Mouse (Mus musculus) frontal cortex, postnatal 25 days (tissue): ENCODE results near the gene Ercc6.

Source experiments
- DNase-seq, 2 experiments: peaks; one replicate each; pipeline ENCODE4 v3.0.0; 2022; ENCODE audit warnings: low spot score in 2 of 2

The Ercc6 gene

DNA sequence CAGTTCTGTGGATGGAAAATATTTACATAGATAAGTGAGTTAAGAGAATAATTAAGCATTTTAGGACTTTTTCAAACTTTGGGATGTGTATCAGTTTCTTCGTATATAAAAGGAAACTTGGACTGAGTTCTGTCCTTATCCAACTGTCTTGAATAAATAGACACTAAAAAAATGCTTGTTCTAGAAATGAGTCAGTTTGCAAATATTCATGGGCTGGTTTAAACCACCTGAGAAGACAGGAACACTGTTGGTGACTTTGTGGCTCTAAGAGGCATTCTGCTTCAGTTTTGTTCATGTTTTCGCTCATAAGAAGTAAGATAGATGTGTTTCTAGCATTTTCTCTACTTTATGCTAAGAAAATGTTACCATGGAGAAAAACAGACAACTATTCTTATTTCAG is 5.2 kb downstream of the Ercc6 start:
- DNase-seq = no peak

DNA sequence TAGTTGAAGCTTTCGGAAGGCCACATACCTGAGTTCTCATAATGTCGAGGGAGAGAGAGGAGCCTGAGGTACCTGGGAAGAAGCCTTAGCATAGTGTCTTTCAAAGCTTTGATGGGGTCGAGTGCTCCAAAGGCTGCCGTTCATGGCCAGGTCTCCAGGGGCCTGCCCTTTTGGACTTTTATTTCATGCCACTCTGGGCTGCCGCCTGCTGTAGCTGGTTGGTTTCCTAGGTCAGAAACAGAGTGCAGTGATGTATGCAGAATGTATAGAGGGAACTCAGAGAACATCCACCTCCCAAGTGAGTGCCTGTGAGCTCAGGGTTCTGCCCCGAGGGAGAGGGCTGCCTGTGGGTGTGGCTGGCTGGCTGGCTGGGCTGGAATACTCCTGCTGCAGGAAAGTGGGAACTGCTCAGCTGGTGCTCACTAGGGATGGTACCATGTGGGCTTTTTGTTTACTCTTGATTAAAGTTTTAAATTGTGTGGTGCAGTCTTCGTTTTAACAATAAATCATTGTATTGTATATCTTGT is 7.1 kb downstream of the Ercc6 start:
- no peak for DNase-seq

DNA sequence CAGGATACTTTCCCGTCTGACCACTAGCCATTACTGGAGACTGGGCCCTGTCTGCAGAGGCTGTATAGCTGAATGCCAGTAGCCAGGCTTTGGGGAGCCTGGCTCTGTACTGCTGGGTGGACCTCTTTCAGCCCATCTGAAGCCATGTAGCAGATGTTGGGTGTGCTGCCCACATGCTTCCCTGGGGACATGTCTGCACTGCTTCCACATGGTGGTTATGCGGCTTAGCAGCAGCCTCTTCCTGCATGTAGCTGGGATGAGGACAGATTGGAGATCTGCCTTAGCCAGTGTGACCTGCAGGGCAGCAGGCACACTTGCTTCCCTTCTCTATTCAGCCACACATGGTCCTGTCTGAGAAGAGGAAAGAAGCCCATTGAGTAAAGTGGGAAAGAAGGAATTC is 9.0 kb downstream of the Ercc6 start:
- DNase-seq = no peak

DNA sequence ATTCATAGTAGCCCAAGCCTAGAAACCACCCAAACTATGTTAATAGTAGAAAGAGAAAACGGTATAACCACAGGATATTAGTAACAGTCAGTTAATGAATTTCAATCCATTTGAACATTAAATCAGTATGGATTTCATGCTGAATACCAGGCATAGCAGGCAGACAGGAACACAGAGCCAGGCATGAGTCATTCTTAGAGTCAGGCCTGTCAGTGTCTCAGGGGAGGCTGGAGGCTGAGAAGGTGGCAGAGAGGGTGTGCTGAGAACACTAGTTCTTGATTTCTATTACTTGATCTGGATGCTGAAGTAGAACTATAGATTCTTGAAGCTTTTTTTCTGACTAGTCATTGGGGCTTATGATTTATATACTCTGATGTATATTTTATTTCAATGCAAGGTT is 10.8 kb downstream of the Ercc6 start:
- no peak for DNase-seq

DNA sequence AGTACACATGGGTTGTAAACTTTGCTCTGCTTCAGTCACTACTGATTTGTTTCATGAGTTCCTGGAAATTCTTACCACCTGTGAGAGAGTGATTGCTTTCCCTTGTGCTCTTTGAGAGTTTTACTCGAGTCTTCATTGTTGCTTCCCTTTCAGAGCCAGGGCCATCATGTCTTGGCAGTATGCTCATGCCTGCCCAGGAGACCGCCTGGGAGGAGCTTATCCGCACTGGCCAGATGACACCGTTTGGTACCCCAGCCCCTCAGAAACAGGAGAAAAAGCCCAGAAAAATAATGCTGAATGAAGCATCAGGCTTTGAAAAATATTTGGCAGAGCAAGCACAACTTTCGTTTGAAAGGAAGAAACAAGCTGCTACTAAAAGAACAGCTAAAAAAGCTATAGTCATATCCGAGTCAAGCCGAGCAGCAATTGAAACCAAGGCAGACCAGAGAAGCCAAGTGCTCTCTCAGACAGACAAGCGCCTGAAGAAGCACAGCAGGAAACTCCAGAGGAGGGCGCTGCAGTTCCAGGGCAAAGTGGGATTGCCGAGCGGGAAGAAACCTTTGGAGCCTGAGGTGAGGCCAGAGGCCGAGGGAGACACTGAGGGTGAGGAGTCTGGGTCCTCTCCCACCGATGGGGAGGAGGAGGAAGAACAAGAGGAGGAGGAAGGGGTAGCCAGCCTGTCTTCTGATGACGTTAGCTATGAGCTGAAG is 12.8 kb downstream of the Ercc6 start:
- DNase-seq = no peak

DNA sequence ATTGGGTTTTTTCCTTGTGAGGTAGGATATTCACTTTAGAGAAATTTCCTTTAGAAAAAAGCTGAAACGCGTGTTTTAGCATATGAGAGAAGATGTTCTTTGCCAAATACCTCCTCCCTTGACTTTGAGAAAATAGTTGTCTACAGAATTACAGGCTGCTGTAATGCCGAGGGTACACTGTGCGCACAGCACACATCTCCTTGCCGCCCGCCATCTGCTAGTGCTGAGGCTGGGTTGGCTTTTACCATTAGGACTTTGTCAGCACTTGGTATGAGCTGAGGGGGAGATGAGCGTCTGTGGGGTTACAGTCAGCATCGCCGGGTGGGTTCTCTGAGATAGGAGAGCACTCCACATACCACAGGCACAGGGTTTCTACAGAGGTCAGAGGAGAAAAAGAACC is 13.9 kb downstream of the Ercc6 start:
- DNase-seq = no peak

DNA sequence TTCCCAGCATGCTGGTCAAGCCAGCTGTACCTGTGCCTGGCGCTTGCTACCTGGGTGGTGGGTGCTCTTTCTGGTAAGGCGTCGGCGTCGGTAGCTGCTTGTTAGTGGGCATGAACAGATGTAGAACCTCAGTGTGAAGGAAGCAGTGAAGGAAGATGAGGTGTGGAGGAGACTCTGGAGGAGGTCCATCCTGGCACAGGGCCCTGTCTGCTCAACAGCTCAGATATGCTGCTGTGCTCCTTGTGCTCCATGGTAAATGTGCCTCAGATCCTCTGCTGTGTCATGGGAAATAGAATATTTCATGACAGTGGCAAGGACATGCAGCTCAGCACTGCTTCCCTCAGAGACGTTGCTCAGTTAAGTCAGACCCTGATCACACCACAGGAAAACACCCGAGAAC is 15.7 kb downstream of the Ercc6 start:
- DNase-seq = no peak

DNA sequence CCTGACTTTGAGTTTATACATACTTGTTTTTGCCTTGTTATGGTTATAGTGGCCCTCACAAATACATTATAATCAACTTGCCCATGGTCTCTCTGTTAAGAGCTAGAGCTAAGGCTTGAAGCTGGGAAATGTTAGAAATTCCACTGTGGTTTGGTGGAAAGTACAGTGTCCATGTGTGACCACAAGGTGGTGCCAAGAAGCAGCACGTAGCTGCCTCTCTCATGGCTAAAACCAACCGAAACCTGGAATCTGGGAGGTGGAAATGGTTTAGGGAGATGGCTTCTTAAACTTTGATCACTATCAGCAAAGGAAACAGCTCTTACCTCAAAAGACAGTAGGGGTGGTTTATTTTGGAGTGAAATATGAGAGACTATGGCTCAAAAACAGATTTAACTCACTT is 17.6 kb downstream of the Ercc6 start:
- DNase-seq = no peak

DNA sequence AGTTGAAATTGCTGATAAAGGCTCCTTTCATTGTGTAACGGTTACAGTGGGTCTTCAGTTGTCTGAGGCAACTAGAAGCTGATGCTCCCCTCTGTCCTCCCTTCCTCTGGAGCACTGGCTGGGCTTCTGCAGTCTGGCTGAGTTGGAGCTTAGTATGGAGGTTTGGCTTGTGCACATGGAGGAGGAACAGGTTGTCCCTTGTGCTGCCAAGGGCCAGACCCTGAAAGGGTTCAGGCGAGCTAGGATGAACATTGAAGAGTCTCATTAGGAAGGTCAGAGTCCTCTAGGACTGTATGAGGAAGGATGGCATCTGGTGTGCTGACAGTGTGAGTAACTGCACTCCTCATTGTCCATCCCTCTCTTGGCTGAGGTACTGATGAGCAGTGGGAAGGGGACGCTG is 18.1 kb downstream of the Ercc6 start:
- no peak for DNase-seq

DNA sequence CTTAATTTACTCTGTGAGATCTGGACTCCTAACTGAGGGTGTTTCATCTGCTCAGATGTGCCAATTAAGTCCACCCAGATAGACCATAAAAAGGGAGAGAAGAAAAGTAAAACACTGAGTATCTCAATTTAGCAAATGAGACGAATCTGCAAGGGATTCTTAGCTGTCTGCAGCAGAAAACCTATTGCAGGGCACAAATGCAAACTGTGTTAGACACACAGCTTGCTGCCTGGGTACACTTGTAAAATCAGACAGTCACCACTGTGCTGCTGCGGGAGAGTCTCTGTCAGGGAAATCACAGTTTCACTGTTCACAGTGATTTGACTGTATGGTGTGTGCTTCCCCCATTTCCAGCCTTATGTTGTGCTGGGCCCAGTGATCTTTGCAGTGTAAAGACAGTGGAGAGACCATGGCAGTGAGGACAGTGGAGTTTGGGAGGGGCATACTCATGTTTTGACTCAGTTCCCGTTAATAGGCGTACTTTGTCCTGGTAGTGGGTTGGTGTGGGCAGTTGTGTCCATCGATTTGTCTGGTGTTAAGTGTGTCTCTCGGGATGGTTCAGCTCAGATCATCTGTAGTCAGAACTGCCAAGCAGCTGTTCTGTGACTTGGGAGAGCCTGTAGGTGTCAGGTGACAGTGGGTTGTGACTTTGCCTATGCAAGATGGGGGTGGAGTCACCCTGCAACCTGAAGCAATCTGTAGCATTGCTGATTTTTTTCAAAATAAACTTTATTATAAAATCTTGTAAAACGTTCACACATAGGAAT is 19.2 kb downstream of the Ercc6 start:
- no peak for DNase-seq

DNA sequence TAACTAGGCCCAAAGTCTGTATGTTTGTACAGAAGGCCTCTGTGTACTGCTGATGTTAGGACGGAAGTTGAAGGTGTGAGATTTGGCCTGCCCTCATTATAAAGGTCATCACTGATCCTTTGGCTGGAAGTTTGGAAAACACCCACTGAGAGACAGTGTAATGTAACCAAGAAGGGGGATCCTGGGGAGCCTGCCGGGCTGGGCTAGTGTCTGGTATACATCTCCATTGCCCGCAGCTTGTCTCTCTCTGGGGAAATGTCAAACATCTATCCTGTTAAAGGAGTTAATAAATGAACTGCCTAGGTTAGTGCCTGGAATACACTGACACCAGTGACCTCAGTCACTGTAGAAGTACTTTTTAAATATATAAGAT is 19.8 kb downstream of the Ercc6 start:
- DNase-seq = no peak

DNA sequence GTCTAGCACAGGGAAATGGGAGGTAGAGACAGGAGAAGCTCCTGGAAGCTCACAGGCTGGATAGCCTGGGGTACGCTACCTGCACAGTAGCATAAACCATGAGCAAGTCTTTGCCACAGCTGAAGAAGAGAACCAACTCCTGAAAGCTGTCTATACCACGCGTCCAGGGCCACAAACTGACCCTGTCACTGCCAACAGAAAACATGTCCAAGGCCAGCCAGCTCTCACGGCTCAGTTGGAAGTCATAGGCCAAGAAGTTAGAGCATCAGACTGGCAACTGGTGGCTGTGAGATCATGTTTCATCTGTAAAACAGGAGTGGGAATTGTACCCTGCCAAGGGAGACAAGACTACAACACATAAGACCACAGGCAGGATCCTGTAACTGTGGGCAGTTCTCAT is 20.3 kb downstream of the Ercc6 start:
- DNase-seq = no peak

DNA sequence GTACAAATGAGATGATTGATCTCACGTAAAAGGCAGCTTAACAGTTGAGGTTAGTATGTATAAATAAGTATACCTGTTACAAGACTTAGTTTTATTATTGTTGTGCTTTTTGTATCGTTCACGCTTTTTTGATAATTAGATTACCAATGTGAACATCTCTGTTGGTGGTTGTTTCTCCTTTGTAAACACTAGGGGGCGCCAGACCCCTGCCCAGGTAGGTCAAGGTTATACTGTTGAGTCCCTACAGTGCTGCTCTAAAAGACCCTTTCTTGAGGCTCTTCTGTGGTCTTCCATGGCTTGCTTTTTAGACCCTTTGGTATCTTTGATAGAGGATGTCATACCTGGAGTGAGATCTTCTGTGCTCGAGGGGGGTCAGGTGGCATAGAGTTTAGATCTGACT is 20.8 kb downstream of the Ercc6 start:
- no peak for DNase-seq

DNA sequence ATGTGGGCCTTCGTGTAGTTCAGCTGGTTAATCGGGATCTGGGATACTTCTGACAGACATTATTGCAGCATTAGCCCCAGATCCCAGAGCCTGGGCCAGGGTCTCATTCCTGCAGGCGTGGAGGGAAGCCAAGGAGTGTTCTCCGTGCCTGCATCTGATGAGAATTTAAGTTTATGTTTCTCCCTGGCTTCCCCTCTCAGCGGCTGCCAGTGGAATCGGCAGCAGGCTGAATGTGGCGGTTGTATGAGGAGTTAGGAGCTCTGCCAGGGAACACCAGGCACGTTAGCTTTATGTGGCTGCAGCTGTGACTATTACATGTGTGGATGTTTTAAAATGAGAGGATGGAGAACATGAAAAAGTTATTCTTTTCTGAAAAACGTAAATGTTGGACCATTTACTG is 23.4 kb downstream of the Ercc6 start:
- DNase-seq = no peak

DNA sequence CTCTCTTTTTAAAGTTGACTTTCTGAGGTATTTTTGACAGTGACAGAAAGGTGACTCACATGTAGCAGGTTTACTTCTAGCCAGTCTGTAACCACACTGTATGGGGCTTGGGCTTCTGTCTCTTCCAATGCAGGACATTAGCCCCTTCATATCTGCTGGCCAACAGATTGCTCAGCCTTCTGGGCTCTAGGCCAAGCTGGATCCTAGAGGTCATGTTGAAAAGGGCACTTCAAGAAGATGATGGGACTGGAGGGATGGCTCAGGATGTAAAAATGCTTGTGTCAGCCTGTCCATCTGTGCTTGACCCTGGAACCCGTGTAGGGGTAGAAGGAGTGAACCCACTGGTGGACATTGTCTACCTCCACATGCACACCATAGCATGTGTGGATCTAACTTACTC is 24.8 kb downstream of the Ercc6 start:
- DNase-seq = no peak

DNA sequence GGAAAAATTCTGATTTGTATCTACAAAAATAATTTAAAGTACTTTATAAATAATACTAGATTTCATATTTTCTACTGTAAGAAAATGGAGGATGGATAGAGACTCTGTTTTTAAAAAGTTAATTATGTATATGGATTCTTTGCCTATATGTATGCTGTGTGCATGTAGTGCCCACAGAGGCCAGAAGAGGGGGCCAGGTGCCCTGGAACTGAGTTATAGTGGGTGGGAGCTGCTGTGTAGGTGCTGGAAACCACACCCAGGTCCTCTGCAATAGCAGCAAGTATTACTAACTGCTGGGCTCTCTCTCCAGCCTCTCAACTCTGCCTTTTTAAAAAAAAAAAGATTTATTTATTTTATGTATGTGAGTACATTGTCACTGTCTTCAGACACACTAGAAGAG is 29.8 kb downstream of the Ercc6 start:
- DNase-seq = no peak

DNA sequence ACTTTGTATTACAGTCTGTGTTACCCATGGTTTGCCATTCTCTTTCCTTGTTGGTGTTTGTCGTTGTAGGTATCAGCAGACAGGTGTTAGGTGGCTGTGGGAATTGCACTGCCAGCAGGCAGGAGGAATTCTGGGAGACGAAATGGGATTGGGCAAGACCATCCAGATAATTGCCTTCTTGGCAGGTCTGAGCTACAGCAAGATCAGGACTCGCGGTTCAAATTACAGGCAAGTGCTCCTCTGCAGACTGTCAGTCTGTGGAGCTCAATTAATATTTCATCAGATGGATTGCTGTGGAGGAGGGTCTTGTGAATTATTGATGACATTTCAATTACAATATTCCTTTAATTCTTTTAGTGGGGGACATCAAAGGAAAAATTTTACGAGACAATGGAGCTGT is 33.4 kb downstream of the Ercc6 start:
- no peak for DNase-seq

DNA sequence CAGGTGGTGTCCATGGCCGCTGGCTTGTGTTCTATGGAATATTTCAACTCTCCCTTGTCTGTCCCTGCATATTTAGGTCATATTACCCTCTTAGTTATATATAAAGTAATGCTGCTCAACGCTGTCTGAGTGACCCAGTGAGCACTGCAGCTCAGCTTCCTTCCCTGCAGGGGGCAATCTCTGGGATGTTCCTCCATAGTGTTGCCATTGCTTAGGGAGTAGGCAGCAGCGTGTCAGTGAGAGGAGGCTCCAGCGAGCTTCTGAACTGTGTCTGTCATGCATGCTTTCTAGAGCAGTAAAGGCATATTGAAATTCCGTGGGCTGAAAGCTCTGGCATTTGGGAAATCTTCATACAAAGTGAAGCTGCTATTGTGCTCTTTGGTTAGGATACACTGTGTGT is 38.5 kb downstream of the Ercc6 start:
- no peak for DNase-seq

DNA sequence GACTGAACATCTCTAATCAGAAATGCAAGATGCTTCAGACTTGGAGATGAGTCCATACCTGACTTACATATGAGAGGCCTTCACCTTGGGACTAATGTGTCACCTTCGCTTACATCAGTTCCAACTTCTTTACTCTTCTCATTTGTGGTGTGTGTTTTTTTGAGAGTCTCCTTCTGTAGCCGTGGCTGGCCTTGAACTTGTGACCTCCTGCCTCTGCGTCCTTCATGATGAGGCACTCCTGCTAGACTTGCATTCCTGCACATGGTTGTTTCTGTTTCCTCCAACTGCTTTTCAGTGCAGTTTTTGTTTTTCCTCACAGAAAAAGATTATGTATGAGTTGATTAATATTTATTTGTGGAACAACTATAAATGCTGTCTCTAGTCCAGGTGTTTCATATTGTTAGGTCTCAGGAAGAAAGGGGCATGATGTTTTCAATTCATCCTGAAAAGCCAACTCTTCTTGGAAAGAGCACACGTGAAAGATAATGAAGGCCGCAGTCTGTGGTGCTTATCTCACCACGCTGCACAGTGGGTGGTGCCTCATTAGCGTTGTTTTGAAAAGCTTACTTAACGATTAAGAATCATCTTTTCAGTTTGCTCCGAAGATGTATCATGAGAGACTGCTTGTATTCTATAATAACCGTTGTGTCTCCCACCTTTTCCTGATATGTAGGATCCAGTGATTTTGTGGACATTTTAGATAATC is 40.0 kb downstream of the Ercc6 start:
- DNase-seq = no peak

DNA sequence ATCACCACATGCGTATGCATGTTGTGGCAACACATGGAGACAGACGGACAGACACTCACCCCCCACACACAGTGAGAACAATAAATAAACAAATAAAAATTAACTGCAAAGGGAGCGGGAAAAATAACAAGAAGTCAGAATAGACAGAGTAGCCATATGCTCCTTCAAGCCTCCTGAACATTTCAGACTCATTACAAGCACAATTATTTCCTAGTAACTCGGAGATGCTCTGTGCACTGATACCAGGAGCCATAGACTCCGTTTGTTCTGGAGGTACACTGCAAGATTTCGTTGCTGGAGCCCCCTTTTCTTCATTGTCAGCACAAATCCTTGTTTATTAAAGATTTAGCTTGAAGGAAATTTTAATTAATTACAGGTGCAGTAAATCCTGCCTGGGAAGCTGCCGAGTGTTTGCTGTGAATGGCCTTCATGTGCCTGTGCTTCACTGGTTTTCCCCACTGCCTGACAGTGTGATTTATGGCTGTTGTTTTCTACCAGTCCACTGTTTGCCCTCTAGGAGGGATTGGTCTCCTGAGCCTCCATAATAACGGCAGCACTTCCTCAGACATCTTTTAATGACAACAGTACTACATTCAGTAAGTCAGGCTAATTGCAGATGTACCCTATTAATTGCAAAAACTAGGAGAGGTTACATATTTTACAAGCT is 41.7 kb downstream of the Ercc6 start:
- no peak for DNase-seq

DNA sequence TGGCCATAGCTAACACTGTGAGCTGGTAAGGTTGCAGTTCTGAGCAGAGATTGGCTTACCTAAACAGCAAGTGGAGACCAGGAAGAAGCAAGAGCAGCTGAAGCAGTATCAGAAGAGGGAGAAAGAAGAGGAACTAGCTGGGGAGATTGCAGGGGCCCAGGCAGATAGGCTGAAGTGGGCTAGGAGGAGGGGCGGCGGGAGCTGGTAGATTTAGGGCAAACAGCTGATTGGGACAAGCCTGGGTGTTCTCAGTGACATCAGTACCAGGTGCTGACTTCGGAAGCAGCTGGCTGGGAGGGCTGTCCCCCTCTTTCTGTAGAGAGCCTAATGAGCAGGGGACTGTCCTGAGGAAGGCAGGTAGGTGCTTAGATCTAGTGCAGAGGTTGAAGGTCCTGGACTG is 48.1 kb downstream of the Ercc6 start:
- no peak for DNase-seq

DNA sequence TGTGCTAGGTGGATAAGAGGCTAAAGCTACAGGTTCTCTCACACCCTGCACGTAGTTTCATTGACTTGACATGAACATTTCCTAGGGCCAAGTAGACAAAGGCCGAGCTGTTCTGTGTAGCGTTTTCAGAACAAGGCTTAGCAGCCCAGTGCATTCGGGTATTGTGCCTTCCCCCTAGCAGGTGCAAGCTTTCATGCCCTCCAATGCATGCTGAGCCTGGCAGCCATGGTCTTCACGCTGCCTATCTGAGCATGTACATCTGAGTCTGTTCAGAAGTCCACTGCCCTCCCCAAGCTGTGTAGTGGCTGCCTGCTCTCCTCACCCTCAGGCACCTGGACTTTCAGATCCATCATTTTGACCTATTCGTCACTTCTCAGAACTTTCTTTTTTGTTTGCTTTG is 50.3 kb downstream of the Ercc6 start:
- no peak for DNase-seq
